Mouse (Mus musculus) limb, embryonic 12.5 days (tissue): ENCODE data around the gene Cklf. TPM values are rescaled to one million over a fixed set of nuclear protein-coding genes. Genes with fewer than 3 reads are reported as not detected.

Experiments
- ATAC-seq: fragments of 200-750 bp; cut with Nextera tagmentation; 2 replicates; pipeline ENCODE4 v1.8.0; 2017; ENCODE audit warnings: low read depth, moderate TSS enrichment; ENCODE audit not compliant: insufficient number of reproducible peaks, insufficient read depth, low FRiP score, low TSS enrichment
- H3K27ac ChIP-seq: fragments of 300-500 bp; sonication (generic); 2 replicates; pipeline ENCODE4 v1.5.1; 2016; ENCODE audit warnings: mild to moderate bottlenecking, moderate library complexity
- H3K27me3 ChIP-seq: fragments of 300-500 bp; sonication (generic); 2 replicates; pipeline ENCODE4 v1.6.1; 2016; ENCODE audit warnings: mild to moderate bottlenecking, moderate library complexity
- H3K36me3 ChIP-seq: fragments of 300-500 bp; sonication (generic); 2 replicates; pipeline ENCODE4 v1.6.1; 2016; ENCODE audit warnings: mild to moderate bottlenecking, moderate library complexity
- H3K4me1 ChIP-seq: fragments of 300-500 bp; sonication (generic); replicated peaks from 2 replicates; pipeline ENCODE4 v1.6.1; 2016
- H3K4me2 ChIP-seq: fragments of 300-500 bp; sonication (generic); 2 replicates; pipeline ENCODE4 v1.6.1; 2016; ENCODE audit warnings: mild to moderate bottlenecking, moderate library complexity
- H3K4me3 ChIP-seq: fragments of 300-500 bp; sonication (generic); replicated peaks from 2 replicates; pipeline ENCODE4 v1.5.1; 2016; ENCODE audit warnings: mild to moderate bottlenecking
- H3K9ac ChIP-seq: fragments of 300-500 bp; sonication (generic); replicated peaks from 2 replicates; pipeline ENCODE4 v1.6.1; 2016; ENCODE audit warnings: mild to moderate bottlenecking, moderate library complexity
- H3K9me3 ChIP-seq: fragments of 300-500 bp; sonication (generic); 2 replicates; pipeline ENCODE4 v1.6.1; 2016; ENCODE audit warnings: mild to moderate bottlenecking, moderate library complexity
- WGBS: fragments of 180-500 bp; shearing (Covaris S2); methylation state at CpG from one replicate; pipeline ENCODE4 v1.1.7; 2016; 5-methylcytosine and 5-hydroxymethylcytosine counted together
- polyA plus RNA-seq: library from polyadenylated mRNA; unstranded; fragments of >200 nt; fragmentation: Nextera tagmentation; extraction: Ambion mirVana; gene quantifications from 2 replicates; pipeline ENCODE4 v1.2.1, GENCODE M21; 2016

Cklf gene
- polyA plus RNA-seq, 1 experiment from 2014 or later = 48.6 TPM

- Histone ChIP-seq H3K4me2 (no peak overlapping the region), H3K27ac (no peak overlapping the region), H3K4me1 (no peaks in the 10 kb centered on the region), H3K27me3 (no peaks in the 10 kb centered on the region), H3K4me3 (no peak overlapping the region), H3K9ac (no peak overlapping the region), H3K36me3 (no peaks in the 10 kb centered on the region), H3K9me3 (no peaks in the 10 kb centered on the region)
- 60% methylated on average over 4 of the region's 4 CpGs for WGBS
- ATAC-seq = no peak
Observed at GRCm38 (mm10) chr8:104313311-104313710, 62.6 kb downstream of the Cklf start.

Other genes starting within 250 kb of the Cklf start
- gene Cdh5, start 149.2 kb upstream of the Cklf start, polyA plus RNA-seq = 16.2 and 19.2 TPM in 2 replicates
- 0.42 and 0.53 TPM in 2 replicates for gene Bean1, start 80.4 kb upstream of the Cklf start, polyA plus RNA-seq
- 22.1 and 26.0 TPM in 2 replicates for gene Tk2, start 2.3 kb upstream of the Cklf start, polyA plus RNA-seq
- not detected in 2 replicates for gene Cmtm2a, start 42.3 kb downstream of the Cklf start, polyA plus RNA-seq
- not detected in 2 replicates for gene Gm45711, start 59.2 kb downstream of the Cklf start, polyA plus RNA-seq
- gene Cmtm1, start 59.3 kb downstream of the Cklf start, polyA plus RNA-seq = not detected in 2 replicates
- gene Gm11020, start 70.7 kb downstream of the Cklf start, polyA plus RNA-seq = not detected in 2 replicates
- gene Cmtm2b, start 71.4 kb downstream of the Cklf start, polyA plus RNA-seq = not detected in 2 replicates
- gene Cmtm3, start 88.5 kb downstream of the Cklf start, polyA plus RNA-seq = 99.8 and 102 TPM in 2 replicates
- gene Cmtm4, start 144.9 kb downstream of the Cklf start, polyA plus RNA-seq = 3.2 TPM in 2 replicates
- gene Dync1li2, start 192.2 kb downstream of the Cklf start, polyA plus RNA-seq = 79.0 and 83.5 TPM in 2 replicates